Mouse (Mus musculus) liver, embryonic 11.5 days (tissue): ENCODE measurements around the gene Prrg1. TPM values are rescaled to one million over a fixed set of nuclear protein-coding genes. Genes with fewer than 3 reads are reported as not detected.
"Not testable (repeated sequence)": the region's sequence is repeated elsewhere in the genome, so short reads cannot be mapped to it uniquely, and the experiment has no call there.

ENCODE experiments used
- ATAC-seq: fragments of 200-750 bp; cut with Nextera tagmentation; replicated peaks from 2 replicates; pipeline ENCODE4 v1.8.0; 2017; ENCODE audit warnings: moderate number of reproducible peaks, mild to moderate bottlenecking, moderate TSS enrichment, moderate library complexity; ENCODE audit not compliant: low FRiP score
- DNase-seq: peaks from one replicate; pipeline ENCODE4 v3.0.0-alpha.2; 2017; ENCODE audit warnings: low spot score
- H3K27ac ChIP-seq: fragments of 300-500 bp; sonication (generic); 2 replicates; pipeline ENCODE4 v1.5.1; 2014; ENCODE audit warnings: mild to moderate bottlenecking, low read depth, low read length, control low read depth
- H3K27me3 ChIP-seq: fragments of 300-500 bp; sonication (generic); replicated peaks from 2 replicates; pipeline ENCODE4 v1.6.1; 2014; ENCODE audit warnings: low read length, mixed read lengths; ENCODE audit not compliant: control insufficient read depth, insufficient read depth
- H3K36me3 ChIP-seq: fragments of 300-500 bp; sonication (generic); 2 replicates; pipeline ENCODE4 v1.6.1; 2014; ENCODE audit warnings: mild to moderate bottlenecking, low read length, moderate library complexity, mixed read lengths; ENCODE audit not compliant: control insufficient read depth, insufficient read depth
- H3K4me1 ChIP-seq: fragments of 300-500 bp; sonication (generic); replicated peaks from 2 replicates; pipeline ENCODE4 v1.6.1; 2014; ENCODE audit warnings: low read length, mixed read lengths; ENCODE audit not compliant: control insufficient read depth, insufficient read depth
- H3K4me2 ChIP-seq: fragments of 300-500 bp; sonication (generic); 2 replicates; pipeline ENCODE4 v1.6.1; 2014; ENCODE audit warnings: mild to moderate bottlenecking, control low read depth, moderate library complexity
- H3K4me3 ChIP-seq: fragments of 300-500 bp; sonication (generic); 2 replicates; pipeline ENCODE4 v1.5.1; 2014; ENCODE audit warnings: low read depth, low read length, control low read depth
- H3K9ac ChIP-seq: fragments of 300-500 bp; sonication (generic); 2 replicates; pipeline ENCODE4 v1.6.1; 2014; ENCODE audit warnings: low read depth, low read length, control low read depth
- H3K9me3 ChIP-seq: fragments of 300-500 bp; sonication (generic); 2 replicates; pipeline ENCODE4 v1.6.1; 2016; ENCODE audit warnings: low read length, inconsistent platforms, mixed read lengths; ENCODE audit not compliant: control insufficient read depth
- WGBS: fragments of 180-500 bp; shearing (Covaris S2); extraction: QIAGEN DNeasy Blood & Tissue Kit; methylation state at CpG from one replicate; pipeline ENCODE4 v1.1.7; 2014; 5-methylcytosine and 5-hydroxymethylcytosine counted together
- polyA plus RNA-seq: library from polyadenylated mRNA; unstranded; fragments of >200 nt; fragmentation: Nextera tagmentation; extraction: Ambion mirVana; gene quantifications from 2 replicates; pipeline ENCODE4 v1.2.1, GENCODE M21; 2014

The Prrg1 gene
- polyA plus RNA-seq, 1 experiment from 2014 or later = 5.7 TPM

DNA sequence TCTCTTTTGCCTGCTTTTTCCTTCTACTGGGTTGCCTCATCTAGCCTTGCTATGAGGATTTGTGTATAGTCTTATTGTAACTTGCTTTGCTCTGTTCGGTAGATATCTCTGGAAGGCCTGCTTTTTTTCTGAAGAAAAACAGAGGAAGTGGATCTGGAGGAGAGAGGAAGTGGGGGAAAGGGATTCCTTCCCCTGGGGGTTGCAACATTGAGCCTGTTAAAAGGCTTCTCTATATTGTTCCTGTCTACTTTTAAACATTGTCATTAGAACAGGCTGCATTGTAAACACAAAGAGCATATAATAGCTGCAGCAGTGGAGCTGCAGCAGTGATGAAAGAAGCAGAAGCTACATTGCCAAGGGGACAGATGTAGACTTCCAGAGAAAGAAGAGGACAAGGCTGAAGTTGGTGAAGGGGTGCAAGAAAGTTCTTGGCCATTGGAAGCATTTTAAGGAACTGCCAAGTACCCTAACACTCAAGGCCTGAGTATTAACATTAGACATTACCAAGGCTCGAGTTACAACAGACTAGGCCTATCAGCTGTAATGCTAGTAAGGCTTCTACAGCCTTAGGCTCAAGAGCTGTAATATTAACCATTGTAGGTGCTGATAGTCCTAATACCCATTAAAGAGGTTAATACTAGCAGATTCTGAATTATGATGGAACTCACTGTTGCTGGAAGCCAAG is 44.9 kb downstream of the Prrg1 start:
- Histone ChIP-seq H3K27ac (no peak overlapping the region), H3K9me3 (no peaks in the 10 kb centered on the region), H3K4me3 (no peak overlapping the region), H3K27me3 (no peaks in the 10 kb centered on the region), H3K36me3 (no peaks in the 10 kb centered on the region), H3K4me2 (no peak overlapping the region), H3K4me1 (no peaks in the 10 kb centered on the region), H3K9ac (no peak overlapping the region)
- 59% methylated on average over 2 of the region's 2 CpGs for WGBS
- DNase-seq (no peak), ATAC-seq (no peak)

DNA sequence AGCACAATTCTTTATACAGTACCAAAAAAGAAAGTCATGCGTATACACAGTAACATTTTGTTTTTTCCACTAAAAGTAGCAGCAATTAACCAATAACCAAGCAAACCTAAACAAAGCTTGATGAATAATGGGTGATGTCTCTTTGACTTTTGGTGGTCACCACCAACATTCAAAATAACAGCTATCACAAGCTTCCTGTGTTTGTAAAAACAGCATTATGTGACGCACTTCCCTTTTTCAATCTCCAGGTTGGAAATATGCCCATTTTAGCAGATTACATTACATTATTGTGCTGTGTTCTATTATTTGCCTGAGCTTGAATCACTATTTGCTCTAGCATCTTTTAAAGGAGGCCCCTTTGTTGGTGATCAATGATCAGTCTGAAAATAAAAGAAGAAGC is 65.4 kb downstream of the Prrg1 start:
- no peak overlapping the region for H3K27ac ChIP-seq
- H3K4me2 ChIP-seq = no peak overlapping the region
- H3K36me3 ChIP-seq = no peaks in the 10 kb centered on the region
- no peak for DNase-seq
- H3K9ac ChIP-seq = no peak overlapping the region
- H3K9me3 ChIP-seq = no peaks in the 10 kb centered on the region
- no peak for ATAC-seq
- H3K4me3 ChIP-seq = no peak overlapping the region
- WGBS = 92% methylated on average over 2 of the region's 2 CpGs
- H3K27me3 ChIP-seq = no peaks in the 10 kb centered on the region
- no peaks in the 10 kb centered on the region for H3K4me1 ChIP-seq

DNA sequence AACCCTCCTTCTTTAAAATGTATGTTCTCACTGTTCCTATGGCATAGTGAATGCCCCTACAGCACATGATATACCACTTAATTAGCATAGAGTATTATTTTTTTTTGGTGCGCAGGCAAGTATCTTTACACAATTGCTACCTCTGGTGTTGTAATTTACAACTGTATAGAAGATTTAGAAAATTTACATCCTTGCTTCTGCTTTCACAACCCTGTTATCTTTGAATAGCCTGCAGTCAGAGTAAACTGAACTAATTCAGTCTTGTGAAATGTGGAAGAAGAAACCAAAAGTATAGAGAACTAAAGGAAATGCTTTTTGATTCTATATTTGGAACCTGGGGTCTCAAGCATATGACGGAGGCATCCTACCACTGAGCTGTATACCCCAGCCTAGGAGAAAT is 100.7 kb downstream of the Prrg1 start:
- ATAC-seq (no peak), DNase-seq (no peak)
- Histone ChIP-seq H3K27ac (no peak overlapping the region), H3K4me1 (no peaks in the 10 kb centered on the region), H3K36me3 (no peaks in the 10 kb centered on the region), H3K4me2 (no peak overlapping the region), H3K9ac (no peak overlapping the region), H3K27me3 (no peaks in the 10 kb centered on the region), H3K4me3 (no peak overlapping the region), H3K9me3 (no peaks in the 10 kb centered on the region)
- 84% methylated on average over 2 of the region's 2 CpGs for WGBS

DNA sequence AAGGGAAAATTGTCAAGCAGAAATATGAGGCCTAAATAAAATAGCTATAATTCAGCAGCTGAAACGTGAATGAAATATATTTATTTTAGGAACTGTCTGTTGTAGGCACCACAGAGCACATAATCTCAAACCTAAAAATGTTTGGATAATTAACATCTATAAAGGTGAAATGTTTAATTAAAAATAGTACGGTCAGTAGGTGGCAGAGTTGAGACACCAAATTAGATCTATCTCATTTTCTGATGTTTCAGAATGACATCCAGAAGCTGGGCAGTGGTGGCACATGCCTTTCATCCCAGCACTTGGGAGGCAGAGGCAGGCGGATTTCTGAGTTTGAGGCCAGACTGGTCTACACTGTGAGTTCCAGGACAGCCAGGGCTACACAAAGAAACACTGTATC is 104.0 kb downstream of the Prrg1 start:
- Histone ChIP-seq H3K4me2 (no peak overlapping the region), H3K4me3 (no peak overlapping the region), H3K9me3 (no peaks in the 10 kb centered on the region), H3K4me1 (no peaks in the 10 kb centered on the region), H3K36me3 (no peaks in the 10 kb centered on the region), H3K9ac (no peak overlapping the region), H3K27me3 (no peaks in the 10 kb centered on the region), H3K27ac (no peak overlapping the region)
- 58% methylated on average over 3 of the region's 3 CpGs for WGBS
- DNase-seq = no peak
- ATAC-seq = no peak

DNA sequence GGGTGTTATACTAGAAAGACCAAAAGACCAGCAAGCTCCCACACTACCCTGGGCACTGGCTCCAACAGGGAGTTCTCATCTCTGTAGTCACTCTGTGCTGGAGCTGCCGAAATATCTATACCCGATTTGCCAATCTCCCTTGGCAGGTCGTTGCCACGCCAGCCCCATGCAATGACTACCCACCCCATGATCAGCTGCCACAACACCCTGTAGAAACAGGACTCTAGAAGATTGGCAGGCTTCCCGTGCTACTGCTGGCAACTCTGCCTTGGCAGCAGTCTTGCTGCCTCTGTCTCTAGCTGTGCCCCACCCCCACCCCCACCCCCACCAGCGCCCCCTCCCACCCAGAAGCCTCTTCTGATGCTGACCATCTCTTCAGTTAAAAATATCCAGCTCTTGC is 149.3 kb downstream of the Prrg1 start:
- H3K9me3 ChIP-seq = no peaks in the 10 kb centered on the region
- WGBS = 74% methylated on average over 6 of the region's 6 CpGs

DNA sequence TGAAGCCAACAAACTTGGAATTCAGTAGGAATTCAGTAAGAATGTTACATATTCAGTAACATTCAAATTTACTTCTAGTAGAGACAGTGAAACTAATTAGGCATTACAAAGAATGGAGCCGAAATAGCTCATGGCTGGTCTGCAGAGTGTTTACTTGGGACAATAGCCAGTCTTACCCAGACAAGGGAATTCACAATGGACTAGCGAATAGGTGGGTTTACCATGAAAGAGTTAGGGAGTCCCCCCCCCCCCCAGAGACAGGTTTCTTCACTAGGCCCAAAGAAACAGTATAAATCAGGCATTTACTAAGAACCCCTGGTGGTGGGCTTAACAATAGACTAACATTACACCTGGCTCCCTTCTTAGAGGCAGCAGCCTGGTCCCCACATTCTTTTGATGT is 180.3 kb downstream of the Prrg1 start:
- not testable (repeated sequence) for H3K27me3 ChIP-seq, H3K9me3 ChIP-seq, DNase-seq, H3K9ac ChIP-seq, H3K4me1 ChIP-seq, ATAC-seq, H3K27ac ChIP-seq, H3K4me3 ChIP-seq, H3K36me3 ChIP-seq, H3K4me2 ChIP-seq
- 70% methylated on average over 2 of the region's 2 CpGs for WGBS

More for the DNA sequence above, 149.3 kb downstream of the Prrg1 start:
- H3K4me1 ChIP-seq = no peaks in the 10 kb centered on the region
- no peak overlapping the region for H3K4me3 ChIP-seq
- no peak for DNase-seq
- H3K27ac ChIP-seq = no peak overlapping the region
- ATAC-seq = no peak
- H3K36me3 ChIP-seq = no peaks in the 10 kb centered on the region
- H3K27me3 ChIP-seq = no peaks in the 10 kb centered on the region
- H3K4me2 ChIP-seq = no peak overlapping the region
- H3K9ac ChIP-seq = no peak overlapping the region

Other genes with a start within 250 kb of the Prrg1 start
- gene 4930480E11Rik, start 214.3 kb downstream of the Prrg1 start, polyA plus RNA-seq = not detected in 2 replicates
- not detected in 2 replicates for gene Fam47c, start 153.9 kb upstream of the Prrg1 start, polyA plus RNA-seq